Mouse (Mus musculus) cerebellum, adult 9-10 months (tissue): ENCODE data around the gene Golph3.

Source experiments
- DNase-seq: peaks from one replicate; pipeline ENCODE4 v3.0.0; 2022

Gene Golph3

GRCm38 (mm10) chr15:12319889-12320288 is 1.4 kb upstream of the Golph3 start:
- no peak for DNase-seq

- no peak for DNase-seq
These were observed 684 bp upstream of the Golph3 start for GRCm38 (mm10) chr15:12320441-12321090.

- peak; percentile 47 for DNase-seq
These were observed 755 bp downstream of the Golph3 start, which contains the start of gene 1810049J17Rik for GRCm38 (mm10) chr15:12321788-12322621. TSS of gene 1810049J17Rik (minus strand) at chr15:12321899.

- no peak for DNase-seq
These were observed 1.6 kb downstream of the Golph3 start for GRCm38 (mm10) chr15:12322676-12323402.

- DNase-seq = no peak
These were observed 3.1 kb downstream of the Golph3 start for GRCm38 (mm10) chr15:12324326-12324725.

GRCm38 (mm10) chr15:12330389-12330788 is 9.1 kb downstream of the Golph3 start:
- DNase-seq = no peak

GRCm38 (mm10) chr15:12330892-12331291 is 9.6 kb downstream of the Golph3 start:
- DNase-seq = no peak

- no peak for DNase-seq
These were observed 10.1 kb downstream of the Golph3 start for GRCm38 (mm10) chr15:12331300-12331699.

GRCm38 (mm10) chr15:12334381-12334780 is 13.1 kb downstream of the Golph3 start:
- no peak for DNase-seq

GRCm38 (mm10) chr15:12337030-12337778 is 16.0 kb downstream of the Golph3 start:
- DNase-seq = no peak

GRCm38 (mm10) chr15:12337779-12338137 is 16.5 kb downstream of the Golph3 start:
- DNase-seq = no peak

GRCm38 (mm10) chr15:12340536-12341400 is 19.5 kb downstream of the Golph3 start:
- no peak for DNase-seq

GRCm38 (mm10) chr15:12341401-12341758 is 20.1 kb downstream of the Golph3 start:
- DNase-seq = no peak

GRCm38 (mm10) chr15:12346916-12347315 is 25.7 kb downstream of the Golph3 start:
- no peak for DNase-seq

- no peak for DNase-seq
These were observed 27.7 kb downstream of the Golph3 start for GRCm38 (mm10) chr15:12348950-12349349.

- DNase-seq = no peak
These were observed 28.6 kb downstream of the Golph3 start for GRCm38 (mm10) chr15:12349840-12350239.

GRCm38 (mm10) chr15:12351470-12351869 is 30.2 kb downstream of the Golph3 start:
- DNase-seq = no peak

GRCm38 (mm10) chr15:12354281-12354810 is 33.1 kb downstream of the Golph3 start:
- no peak for DNase-seq

- no peak for DNase-seq
These were observed 34.0 kb downstream of the Golph3 start for GRCm38 (mm10) chr15:12355261-12355660.

- no peak for DNase-seq
These were observed 34.7 kb downstream of the Golph3 start for GRCm38 (mm10) chr15:12355907-12356306.

- no peak for DNase-seq
These were observed 36.2 kb downstream of the Golph3 start for GRCm38 (mm10) chr15:12357459-12357858.

- DNase-seq = no peak
These were observed 37.1 kb downstream of the Golph3 start for GRCm38 (mm10) chr15:12358384-12358783.
